Mouse (Mus musculus) lung, embryonic 14.5 days (tissue): ENCODE data around the gene Zfand3. TPM values are rescaled to one million over a fixed set of nuclear protein-coding genes. Genes with fewer than 3 reads are reported as not detected.

Source experiments
- ATAC-seq: fragments of 200-750 bp; cut with Nextera tagmentation; 2 replicates; pipeline ENCODE4 v1.8.0; 2017; ENCODE audit warnings: mild to moderate bottlenecking, moderate TSS enrichment, moderate library complexity; ENCODE audit not compliant: insufficient read depth
- DNase-seq: peaks from one replicate; pipeline ENCODE4 v3.0.0-alpha.2; 2015
- H3K27ac ChIP-seq: fragments of 300-500 bp; sonication (generic); 2 replicates; pipeline ENCODE4 v1.5.1; 2014; ENCODE audit warnings: low read depth, mild to moderate bottlenecking, moderate library complexity
- H3K27me3 ChIP-seq: fragments of 300-500 bp; sonication (generic); 2 replicates; pipeline ENCODE4 v1.6.1; 2014; ENCODE audit warnings: low read length, control low read depth; ENCODE audit not compliant: insufficient read depth
- H3K36me3 ChIP-seq: fragments of 300-500 bp; sonication (generic); 2 replicates; pipeline ENCODE4 v1.6.1; 2014; ENCODE audit warnings: control low read depth; ENCODE audit not compliant: insufficient read depth
- H3K4me1 ChIP-seq: fragments of 300-500 bp; sonication (generic); 2 replicates; pipeline ENCODE4 v1.6.1; 2014; ENCODE audit warnings: antibody characterized with exemption, control low read depth; ENCODE audit not compliant: insufficient read depth
- H3K4me2 ChIP-seq: fragments of 300-500 bp; sonication (generic); 2 replicates; pipeline ENCODE4 v1.6.1; 2014; ENCODE audit warnings: mild to moderate bottlenecking
- H3K4me3 ChIP-seq: fragments of 300-500 bp; sonication (generic); 2 replicates; pipeline ENCODE4 v1.5.1; 2014; ENCODE audit warnings: low read depth, low read length
- H3K9ac ChIP-seq: fragments of 300-500 bp; sonication (generic); 2 replicates; pipeline ENCODE4 v1.6.1; 2014
- H3K9me3 ChIP-seq: fragments of 300-500 bp; sonication (generic); 2 replicates; pipeline ENCODE4 v1.6.1; 2016; ENCODE audit warnings: low read depth, low read length, control low read depth
- CTCF ChIP-seq: IDR thresholded peaks from 2 replicates; pipeline ENCODE4 v1.5.1; 2016; ENCODE audit warnings: antibody characterized with exemption, low read depth
- WGBS: fragments of 180-500 bp; shearing (Covaris S2); extraction: QIAGEN DNeasy Blood & Tissue Kit; methylation state at CpG from one replicate; pipeline ENCODE4 v1.1.7; 2014; 5-methylcytosine and 5-hydroxymethylcytosine counted together
- polyA plus RNA-seq: library from polyadenylated mRNA; unstranded; fragments of >200 nt; fragmentation: Nextera tagmentation; extraction: Ambion mirVana; gene quantifications from 2 replicates; pipeline ENCODE4 v1.2.1, GENCODE M21; 2014

The Zfand3 gene
- polyA plus RNA-seq, 1 experiment from 2014 or later = 47.5 TPM

- peaks cover 23% of the 10 kb centered on the region; the same call in 1 of the 2 replicates for H3K36me3 ChIP-seq
- H3K27me3 ChIP-seq = no peaks in the 10 kb centered on the region
- DNase-seq = no peak
- H3K4me3 ChIP-seq = no peak overlapping the region
- no peaks in the 10 kb centered on the region for H3K9me3 ChIP-seq
- 63% methylated on average over 4 of the region's 4 CpGs for WGBS
- no peak for ATAC-seq
- no peak for TF ChIP-seq CTCF
- H3K9ac ChIP-seq = no peak overlapping the region
- H3K27ac ChIP-seq = no peak overlapping the region
- no peak overlapping the region for H3K4me2 ChIP-seq
- no peaks in the 10 kb centered on the region for H3K4me1 ChIP-seq
Measured at GRCm38 (mm10) chr17:30215741-30216140, 211.2 kb downstream of the Zfand3 start.

DNA sequence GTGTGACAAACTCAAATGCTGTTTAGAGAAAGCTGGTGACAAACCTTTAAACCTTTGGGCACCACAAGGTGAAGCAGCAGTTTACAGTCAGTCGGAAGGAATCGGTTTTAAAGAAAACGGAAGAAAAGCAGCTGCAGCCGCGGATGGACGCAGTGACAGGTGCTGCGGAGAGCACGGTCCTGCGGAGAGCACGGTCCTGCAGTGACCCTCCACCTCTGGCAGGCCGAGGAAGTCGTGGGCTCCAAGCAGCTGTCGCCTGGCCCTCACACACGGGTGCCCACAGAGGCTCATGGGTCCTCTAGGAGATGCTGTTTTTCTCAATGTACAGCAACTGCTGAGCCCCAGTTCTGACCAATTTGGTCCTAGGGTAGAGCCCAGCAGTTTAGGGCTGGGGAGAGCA is 217.1 kb downstream of the Zfand3 start:
- H3K27ac ChIP-seq = no peak overlapping the region
- no peak overlapping the region for H3K4me2 ChIP-seq
- WGBS = 61% methylated on average over 14 of the region's 14 CpGs
- no peaks in the 10 kb centered on the region for H3K4me1 ChIP-seq
- no peaks in the 10 kb centered on the region for H3K27me3 ChIP-seq
- TF ChIP-seq CTCF = no peak
- DNase-seq = no peak
- no peak overlapping the region for H3K9ac ChIP-seq
- ATAC-seq = no peak
- no peak overlapping the region for H3K4me3 ChIP-seq
- H3K9me3 ChIP-seq = no peaks in the 10 kb centered on the region
- 0 out of 2 replicates have a peak, but pooled peaks cover 6% of the 10 kb centered on the region for H3K36me3 ChIP-seq

- no peak overlapping the region for H3K9ac ChIP-seq
- DNase-seq = no peak
- no peaks in the 10 kb centered on the region for H3K27me3 ChIP-seq
- no peak for ATAC-seq
- no peaks in the 10 kb centered on the region for H3K9me3 ChIP-seq
- 74% methylated on average over 11 of the region's 11 CpGs for WGBS
- H3K27ac ChIP-seq = no peak overlapping the region
- H3K4me1 ChIP-seq = no peaks in the 10 kb centered on the region
- TF ChIP-seq CTCF = 0 out of 2 replicates have a peak, but pooled peaks have one; percentile 8
- H3K4me3 ChIP-seq = no peak overlapping the region
- 0 out of 2 replicates have a peak, but pooled peaks cover 6% of the 10 kb centered on the region for H3K36me3 ChIP-seq
- H3K4me2 ChIP-seq = no peak overlapping the region
Measured at GRCm38 (mm10) chr17:30222361-30222760, 217.8 kb downstream of the Zfand3 start.

DNA sequence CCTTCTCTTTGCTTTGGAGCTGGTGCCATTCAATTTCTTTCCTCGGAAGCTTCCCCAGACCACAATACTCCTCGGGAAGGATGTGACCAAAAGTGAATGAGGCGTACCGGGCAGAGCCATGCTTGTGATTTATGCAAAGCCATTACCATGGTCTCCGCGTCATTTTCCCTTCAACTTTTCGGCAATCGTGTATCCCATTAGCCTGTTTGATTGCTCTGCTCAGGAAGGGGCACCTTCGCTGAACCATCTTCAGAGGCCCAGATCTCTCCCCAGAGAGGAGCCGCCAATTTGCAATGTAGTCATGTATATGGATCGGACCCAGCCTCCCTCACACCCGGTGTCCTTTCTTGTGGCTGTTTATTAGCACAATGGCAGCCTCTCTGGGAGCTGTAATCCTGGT is 218.3 kb downstream of the Zfand3 start:
- ATAC-seq (no peak), DNase-seq (no peak)
- Histone ChIP-seq H3K4me3 (no peak overlapping the region), H3K27me3 (no peaks in the 10 kb centered on the region), H3K4me2 (no peak overlapping the region), H3K9ac (no peak overlapping the region), H3K36me3 (0 out of 2 replicates have a peak, but pooled peaks cover 6% of the 10 kb centered on the region), H3K9me3 (no peaks in the 10 kb centered on the region), H3K4me1 (no peaks in the 10 kb centered on the region), H3K27ac (no peak overlapping the region)
- WGBS = 75% methylated on average over 12 of the region's 12 CpGs
- TF ChIP-seq CTCF = no peak

DNA sequence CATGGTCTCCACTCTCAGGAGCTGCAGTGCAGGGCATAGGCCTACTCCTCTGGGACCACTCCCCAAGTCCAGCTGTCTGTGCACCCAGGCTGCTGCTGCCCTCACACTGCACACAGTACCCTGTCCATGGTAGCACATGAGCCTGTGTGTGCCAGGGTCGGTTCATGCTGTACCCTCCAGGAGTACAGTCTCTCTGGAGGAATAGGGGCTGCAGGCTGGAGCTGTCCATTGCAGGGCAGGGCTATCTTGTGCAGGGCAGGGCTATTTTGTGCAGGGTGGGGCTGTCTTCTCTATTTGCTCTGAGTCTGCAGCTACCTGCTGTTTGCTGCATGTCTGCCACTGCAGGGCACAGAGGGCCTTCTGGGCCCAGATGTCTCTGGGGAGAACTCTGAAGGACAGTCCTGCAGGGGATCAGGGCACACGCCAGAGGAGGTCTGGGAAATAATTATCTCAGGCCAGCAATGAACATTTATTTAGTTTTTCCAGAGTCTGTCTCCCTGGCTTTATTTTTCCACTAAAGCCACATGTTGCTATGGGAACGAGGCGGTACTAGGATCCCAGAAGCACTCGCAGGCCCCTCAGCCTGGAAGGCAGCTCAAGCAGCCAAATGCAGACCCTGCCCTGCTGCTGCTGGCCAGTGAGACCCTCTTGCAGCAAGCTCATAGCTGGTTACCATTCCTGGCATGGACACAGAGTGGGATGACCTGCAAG is 220.7 kb downstream of the Zfand3 start:
- Histone ChIP-seq H3K27me3 (no peaks in the 10 kb centered on the region), H3K36me3 (no peaks in the 10 kb centered on the region), H3K4me1 (no peaks in the 10 kb centered on the region), H3K4me3 (no peak overlapping the region), H3K9me3 (no peaks in the 10 kb centered on the region), H3K4me2 (no peak overlapping the region), H3K9ac (no peak overlapping the region), H3K27ac (no peak overlapping the region)
- ATAC-seq (no peak), DNase-seq (peak; percentile 39)
- no peak for TF ChIP-seq CTCF
- WGBS = 38% methylated on average over 5 of the region's 5 CpGs

GRCm38 (mm10) chr17:30228439-30229215 is 224.1 kb downstream of the Zfand3 start:
- no peak overlapping the region for H3K27ac ChIP-seq
- no peak overlapping the region for H3K9ac ChIP-seq
- WGBS = 80% methylated on average over 10 of the region's 10 CpGs
- no peaks in the 10 kb centered on the region for H3K4me1 ChIP-seq
- H3K27me3 ChIP-seq = no peaks in the 10 kb centered on the region
- H3K9me3 ChIP-seq = no peaks in the 10 kb centered on the region
- H3K4me3 ChIP-seq = no peak overlapping the region
- no peaks in the 10 kb centered on the region for H3K36me3 ChIP-seq
- H3K4me2 ChIP-seq = no peak overlapping the region
- no peak for DNase-seq
- ATAC-seq = no peak
- no peak for TF ChIP-seq CTCF

DNA sequence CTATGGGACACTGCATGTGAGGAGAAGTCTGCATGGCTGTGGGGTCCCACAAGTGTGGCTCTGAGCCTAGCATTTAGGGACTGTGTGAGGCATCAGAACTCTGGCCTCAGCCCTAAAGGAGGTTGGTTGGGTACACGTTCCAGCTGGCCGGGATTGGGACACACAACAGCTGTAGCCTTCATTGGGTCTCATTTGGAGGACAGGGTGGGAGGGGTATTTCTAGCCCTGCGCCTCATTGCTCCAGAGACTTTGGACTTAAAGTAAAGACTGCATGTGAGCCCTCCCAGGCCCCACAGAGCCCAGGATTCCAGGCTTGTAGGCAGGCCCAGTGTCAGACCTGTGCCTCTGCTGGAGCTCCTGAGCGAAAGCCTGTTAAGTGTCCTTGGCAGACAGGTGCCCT is 225.9 kb downstream of the Zfand3 start:
- H3K4me1 ChIP-seq = no peaks in the 10 kb centered on the region
- no peak for TF ChIP-seq CTCF

More for the DNA sequence above, 225.9 kb downstream of the Zfand3 start:
- Histone ChIP-seq H3K36me3 (no peaks in the 10 kb centered on the region), H3K9me3 (no peaks in the 10 kb centered on the region), H3K4me2 (no peak overlapping the region), H3K27me3 (no peaks in the 10 kb centered on the region), H3K9ac (no peak overlapping the region), H3K27ac (no peak overlapping the region), H3K4me3 (no peak overlapping the region)
- peak; percentile 72 for DNase-seq
- WGBS = 63% methylated on average over 4 of the region's 4 CpGs
- peak; percentile 82 for ATAC-seq
